Mouse (Mus musculus) Patski (cell line): ENCODE measurements around the gene Oxt. TPM values are rescaled to one million over a fixed set of nuclear protein-coding genes. Genes with fewer than 3 reads are reported as not detected.

Experiments used
- ATAC-seq: fragments of 100-300 bp; one replicate; pipeline ENCODE4 v1.8.0; 2021
- CTCF ChIA-PET: fragments of 350-600 bp; sonication (Branson Sonifier 250); formaldehyde crosslinking; loops from one replicate; lab custom pipeline; 2022; ENCODE audit warnings: inconsistent platforms; lab: Charles Lee
- POLR2A ChIA-PET: fragments of 350-600 bp; sonication (Branson Sonifier 250); formaldehyde crosslinking; loops from one replicate; lab custom pipeline; 2022; ENCODE audit warnings: antibody characterized with exemption, inconsistent platforms; lab: Charles Lee
- DNase-seq: peaks from one replicate; pipeline ENCODE4 v3.0.0-alpha.2; 2011; ENCODE audit warnings: low read depth, low spot score
- H3K27me3 ChIP-seq: fragments of 371-371 bp; one replicate; pipeline ENCODE4 v1.5.1; 2021
- CTCF ChIP-seq: fragments of 100-300 bp; IDR thresholded peaks from one replicate; pipeline ENCODE4 v1.5.1; 2021
- in situ Hi-C: fragments of 300-500 bp; cut with MboI; formaldehyde crosslinking; loops from 3 replicates; pipeline ENCODE4 v1.11.1; 2018; ENCODE audit warnings: low pct_unique_long_range_greater_than_20kb, mixed read lengths
- polyA plus RNA-seq: library from polyadenylated mRNA; unstranded; gene quantifications from one replicate; pipeline ENCODE4 v1.2.3, GENCODE M21; 2021

Gene Oxt
- polyA plus RNA-seq, 1 experiment from 2014 or later: not detected

DNA sequence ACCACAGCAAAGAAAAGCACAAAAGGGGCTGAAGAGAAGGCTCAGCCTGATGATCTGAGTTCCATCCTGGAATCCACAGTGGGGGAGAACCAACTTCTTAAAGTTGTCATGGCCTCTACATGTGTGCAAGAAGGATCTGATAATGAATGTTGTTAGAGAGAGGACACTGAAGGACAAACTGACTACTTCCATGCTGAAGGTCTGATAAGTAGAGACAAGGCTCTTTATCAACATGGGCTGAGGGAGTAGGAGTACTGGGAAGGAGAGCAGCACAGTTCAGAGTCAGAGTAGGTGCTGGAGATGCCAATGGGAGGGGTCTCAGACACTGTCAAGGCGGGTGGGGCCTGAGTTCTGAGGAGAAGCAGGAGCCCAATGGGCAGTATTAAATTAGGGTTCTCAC, 19.6 kb downstream of the Oxt start:
- DNase-seq: no peak

DNA sequence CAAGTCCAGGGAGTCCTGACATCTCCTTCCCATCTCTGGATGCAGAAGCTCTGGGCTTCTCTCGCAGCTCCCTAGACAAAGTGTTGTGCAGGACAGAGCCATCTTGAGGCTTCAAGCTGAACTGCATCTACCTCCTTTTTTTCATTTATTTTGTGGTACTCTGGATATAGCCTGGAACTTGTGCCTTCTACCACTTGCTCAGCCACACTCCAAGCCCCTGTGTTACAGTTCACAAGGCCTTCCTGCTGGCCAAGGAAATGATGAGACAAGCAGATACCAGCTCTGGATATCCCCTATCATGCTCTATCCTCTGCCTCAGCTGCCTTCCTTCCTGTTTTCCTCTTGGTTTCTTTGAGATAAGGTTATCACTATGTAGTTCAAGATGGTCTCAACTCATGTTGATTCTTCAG, 21.6 kb downstream of the Oxt start:
- in situ Hi-C loops: no loop called here
- POLR2A ChIA-PET: no interaction called here
- no peak for ATAC-seq
- CTCF ChIA-PET: interaction anchor here (0.8 to 1.8 kb wide), 7 partner anchors 9 to 315 kb away, joined by 3 to 11 read pairs (median 4); partner anchors contain the start of gene Mrps26
- no peak for DNase-seq
- H3K27me3 ChIP-seq: no peaks in the 10 kb centered on the region
- TF ChIP-seq CTCF: peak; percentile 73

More for the DNA sequence above, 19.6 kb downstream of the Oxt start:
- TF ChIP-seq CTCF: no peak
- in situ Hi-C loops: no loop called here
- no peaks in the 10 kb centered on the region for H3K27me3 ChIP-seq
- CTCF ChIA-PET: no interaction called here
- POLR2A ChIA-PET: no interaction called here
- no peak for ATAC-seq

DNA sequence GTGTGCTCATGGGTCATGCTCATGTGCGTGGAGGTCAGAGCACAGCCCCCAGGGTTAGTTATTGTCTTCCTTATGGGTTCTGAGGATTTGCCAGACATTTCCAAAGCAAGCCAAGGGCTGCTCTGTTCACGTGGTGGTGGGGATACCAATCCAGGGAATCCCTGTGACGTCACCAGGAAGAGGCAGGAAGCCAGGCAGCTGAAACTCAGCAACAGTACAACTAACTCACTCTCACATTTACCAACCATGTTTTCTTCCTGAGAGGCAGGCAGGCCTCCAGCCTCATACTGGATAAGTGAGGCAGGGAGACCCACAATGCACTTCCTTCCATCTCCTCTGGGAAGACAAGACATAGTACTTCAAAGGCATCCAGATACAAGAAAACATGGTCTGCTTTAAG, 22.4 kb downstream of the Oxt start:
- DNase-seq (no peak), ATAC-seq (no peak)
- POLR2A ChIA-PET: no interaction called here
- no peaks in the 10 kb centered on the region for H3K27me3 ChIP-seq
- in situ Hi-C loops: no loop called here
- CTCF ChIA-PET: interaction anchor here (1.3 to 1.8 kb wide), 3 partner anchors 15 to 35 kb away, joined by 4 to 11 read pairs (median 5); partner anchors contain the start of gene Mrps26
- no peak for TF ChIP-seq CTCF

- in situ Hi-C loops: no loop called here
Measured at GRCm38 (mm10) chr2:130602195-130602594, 26.2 kb downstream of the Oxt start.

DNA sequence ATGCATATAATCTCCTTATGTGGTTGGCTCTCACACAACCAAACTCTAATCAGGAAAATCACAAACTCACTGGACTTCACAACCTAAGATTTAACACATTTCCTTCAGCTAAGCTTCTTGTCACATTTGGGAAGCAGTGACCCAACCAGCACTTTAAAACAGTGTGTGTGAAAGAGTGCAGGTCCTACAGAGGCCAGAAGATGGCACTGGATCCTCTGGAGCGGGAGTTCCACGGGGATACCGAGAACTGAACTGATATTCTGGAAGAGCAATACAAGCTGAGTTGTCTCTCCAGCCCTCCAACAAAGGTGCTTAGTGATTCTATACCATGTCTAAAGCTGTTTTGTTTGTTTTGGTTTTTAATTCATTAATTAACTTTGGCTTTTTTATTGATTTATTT, 37.1 kb downstream of the Oxt start:
- DNase-seq: no peak
- ATAC-seq: no peak
- H3K27me3 ChIP-seq: no peaks in the 10 kb centered on the region
- in situ Hi-C loops: loop anchor here (10.0 kb wide), 1 partner anchor 152 kb away; no protein-coding TSS in a partner anchor
- CTCF ChIA-PET: interaction anchor here (0.7 to 1.9 kb wide), 9 partner anchors 9 to 154 kb away, joined by 3 to 11 read pairs (median 3); partner anchors contain the start of gene Ddrgk1
- peak; percentile 69 for TF ChIP-seq CTCF
- POLR2A ChIA-PET: no interaction called here

More at GRCm38 (mm10) chr2:130602195-130602594, 26.2 kb downstream of the Oxt start:
- no peak for TF ChIP-seq CTCF
- POLR2A ChIA-PET: interaction anchor here (0.6 kb wide), 1 partner anchor 10 kb away, joined by 6 read pairs; no protein-coding TSS in a partner anchor
- CTCF ChIA-PET: no interaction called here
- ATAC-seq: no peak
- no peak for DNase-seq
- no peaks in the 10 kb centered on the region for H3K27me3 ChIP-seq

DNA sequence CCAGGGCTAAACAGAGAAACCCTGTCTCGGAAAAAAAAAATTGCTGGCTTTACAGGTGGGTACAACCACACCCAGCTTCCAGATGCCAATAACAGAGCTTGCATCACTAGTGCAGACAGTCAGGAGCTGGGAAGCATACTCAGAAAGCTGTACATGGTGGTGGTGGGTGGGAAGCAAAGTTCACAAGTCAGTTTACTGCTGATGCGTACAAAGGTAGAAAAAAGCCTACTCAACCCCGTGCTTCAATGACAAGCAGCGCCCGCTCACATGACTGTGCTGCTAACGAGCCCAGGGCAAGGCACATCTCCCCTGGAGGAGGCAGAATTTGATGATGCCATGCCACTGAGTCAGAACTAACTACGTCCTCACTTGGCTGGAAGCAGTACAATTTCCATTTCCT, 43.0 kb downstream of the Oxt start:
- POLR2A ChIA-PET: no interaction called here
- ATAC-seq (no peak), DNase-seq (no peak)
- in situ Hi-C loops: loop anchor here (10.0 kb wide), 1 partner anchor 146 kb away; no protein-coding TSS in a partner anchor
- CTCF ChIA-PET: no interaction called here
- no peak for TF ChIP-seq CTCF
- H3K27me3 ChIP-seq: no peaks in the 10 kb centered on the region

Other genes starting within 250 kb of the Oxt start
- gene Cpxm1, start 178.6 kb upstream of the Oxt start, polyA plus RNA-seq: 0.82 TPM
- 0.06 TPM for gene Gm28372, start 170.9 kb upstream of the Oxt start, polyA plus RNA-seq
- not detected for gene 1700020A23Rik, start 170.9 kb upstream of the Oxt start, polyA plus RNA-seq
- not detected for gene Tmem239, start 169.7 kb upstream of the Oxt start, polyA plus RNA-seq
- 67.1 TPM for gene Vps16, start 151.8 kb upstream of the Oxt start, polyA plus RNA-seq
- 29.9 TPM for gene Pced1a, start 151.5 kb upstream of the Oxt start, polyA plus RNA-seq
- 90.4 TPM for gene Ptpra, start 125.9 kb upstream of the Oxt start, polyA plus RNA-seq
- 73.1 TPM for gene Mrps26, start 12.4 kb upstream of the Oxt start, polyA plus RNA-seq
- gene Avp, start 6.4 kb downstream of the Oxt start, polyA plus RNA-seq: not detected
- gene Fastkd5, start 53.9 kb downstream of the Oxt start, polyA plus RNA-seq: 8.1 TPM
- 8.9 TPM for gene Ubox5, start 53.9 kb downstream of the Oxt start, polyA plus RNA-seq
- gene Lzts3, start 66.6 kb downstream of the Oxt start, polyA plus RNA-seq: 14.6 TPM
- gene Ddrgk1, start 88.5 kb downstream of the Oxt start, polyA plus RNA-seq: 138 TPM
- gene Itpa, start 91.4 kb downstream of the Oxt start, polyA plus RNA-seq: 59.1 TPM
- gene Slc4a11, start 121.3 kb downstream of the Oxt start, polyA plus RNA-seq: 15.2 TPM